ENCODE assay signal across 7 mouse cellular contexts in the genomic region with DNA sequence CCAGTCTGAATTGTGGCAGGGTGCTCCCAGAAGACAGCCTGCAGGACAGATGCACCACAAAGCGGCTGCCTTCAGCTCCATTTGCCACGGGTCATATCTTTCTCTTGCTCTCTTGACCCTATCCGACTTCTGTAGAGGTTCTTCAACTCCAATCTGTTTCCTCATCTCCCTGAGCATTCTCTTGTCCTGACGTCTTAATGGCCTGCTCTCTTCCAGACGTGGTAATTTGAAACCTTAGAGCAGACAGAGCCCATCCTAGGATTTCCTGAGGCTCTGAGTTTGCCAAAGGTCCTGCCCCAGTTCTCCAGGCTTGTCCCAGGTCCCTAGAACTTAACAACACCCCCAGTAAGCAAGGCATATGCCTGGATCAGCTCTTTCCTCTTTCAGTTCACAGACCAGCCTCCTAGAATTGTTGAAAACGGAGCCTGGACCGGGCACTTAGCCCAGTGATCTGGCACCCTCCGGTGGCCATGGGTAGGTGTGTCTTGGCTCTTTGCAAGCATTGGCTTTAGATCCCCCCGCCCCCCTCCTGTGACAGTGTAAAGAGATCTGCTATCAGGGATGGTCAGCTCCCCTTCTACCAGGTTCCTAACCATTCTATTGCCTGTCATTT. TPM values are rescaled to one million over a fixed set of nuclear protein-coding genes. Genes with fewer than 3 reads are reported as not detected.
DNase-seq lines count a peak whose midpoint lies in the region; ATAC-seq and TF ChIP-seq lines count a peak whose summit lies in the region.

No protein-coding gene starts in this region.

- H3K27ac ChIP-seq in ES-Bruce4 (ENCODE audit: insufficient read depth, low read length), result no peak overlapping the region
- H3K27ac ChIP-seq in cortical plate, adult 2 months (ENCODE audit: insufficient read depth, low read length), result no peak overlapping the region
- H3K27ac ChIP-seq in heart, embryonic 11.5 days (ENCODE audit: low read depth, low read length), result no peak overlapping the region

- DNase-seq in WW6 (ENCODE audit: low read depth, low spot score), result peak; percentile 14
- peak; percentile 80 for DNase-seq in kidney, postnatal 10 days
- DNase-seq in lung, postnatal 10 days, result peak; percentile 77
- peak; percentile 76 for DNase-seq in skeletal muscle tissue, adult 2 months (ENCODE audit: low read depth, low spot score)

- peak; percentile 39 for TF ChIP-seq CTCF in ES-Bruce4 (IDR thresholded peaks at IDR 0.05; ENCODE audit: low read depth, low read length)
- TF ChIP-seq CTCF in cortical plate, adult 2 months (IDR thresholded peaks at IDR 0.05; ENCODE audit: extremely low read depth, insufficient read depth, low read length), result peak; percentile 18; the same call in 1 of the 2 replicates

- H3K4me2 ChIP-seq in heart, embryonic 11.5 days, result peak overlapping the region; percentile 53

- H3K9ac ChIP-seq in ES-Bruce4 (ENCODE audit: low read depth, poor library complexity, severe bottlenecking), result no peak overlapping the region; the same call in 1 of the 2 replicates
- H3K9ac ChIP-seq in heart, embryonic 11.5 days (ENCODE audit: low read depth, low read length), result peak overlapping the region; percentile 54; the same call in 1 of the 2 replicates

- 3% methylated on average over 9 of the region's 9 CpGs for WGBS in heart, embryonic 11.5 days (ENCODE audit: insufficient replicate concordance)

- no peak overlapping the region for H3K4me3 ChIP-seq in ES-Bruce4 (ENCODE audit: low read depth, low read length)
- no peak overlapping the region for H3K4me3 ChIP-seq in cortical plate, adult 2 months (ENCODE audit: insufficient read depth, low read length)
- 0 out of 2 replicates have a peak overlapping the region, but pooled peaks have one; percentile 4 for H3K4me3 ChIP-seq in heart, embryonic 11.5 days (ENCODE audit: low read depth, low read length)

- no peak for TF ChIP-seq EP300 in ES-Bruce4 (IDR thresholded peaks at IDR 0.05; ENCODE audit: insufficient read depth, low read depth, low read length)

- no peak for TF ChIP-seq POLR2A in ES-Bruce4 (IDR thresholded peaks at IDR 0.05; ENCODE audit: insufficient read depth, low read length)
- no peak for TF ChIP-seq POLR2A in cortical plate, adult 2 months (IDR thresholded peaks at IDR 0.05; ENCODE audit: extremely low read depth, insufficient read depth, low read length)

- H3K9me3 ChIP-seq in ES-Bruce4 (replicated peaks; ENCODE audit: control insufficient read depth, insufficient read depth, low read length, poor library complexity, severe bottlenecking), result no peaks in the 10 kb centered on the region
- no peaks in the 10 kb centered on the region for H3K9me3 ChIP-seq in heart, embryonic 11.5 days (replicated peaks; ENCODE audit: control insufficient read depth, low read length)

- no peaks in the 10 kb centered on the region for H3K36me3 ChIP-seq in ES-Bruce4 (ENCODE audit: control insufficient read depth, insufficient read depth, low read length, poor library complexity, severe bottlenecking)
- no peaks in the 10 kb centered on the region for H3K36me3 ChIP-seq in heart, embryonic 11.5 days (ENCODE audit: control insufficient read depth, insufficient read depth, low read length)

- no peaks in the 10 kb centered on the region for H3K4me1 ChIP-seq in ES-Bruce4 (ENCODE audit: control insufficient read depth, insufficient read depth, low read length)
- no peaks in the 10 kb centered on the region for H3K4me1 ChIP-seq in cortical plate, adult 2 months (ENCODE audit: control insufficient read depth, insufficient read depth, low read length)
- peaks cover 7% of the 10 kb centered on the region; the same call in 1 of the 2 replicates for H3K4me1 ChIP-seq in heart, embryonic 11.5 days (ENCODE audit: control insufficient read depth, insufficient read depth, low read length)

- no peak for ATAC-seq in heart, embryonic 11.5 days (replicated peaks; ENCODE audit: insufficient number of reproducible peaks, low FRiP score, low TSS enrichment)

- H3K27me3 ChIP-seq in ES-Bruce4 (ENCODE audit: control insufficient read depth, insufficient read depth, low read length, poor library complexity, severe bottlenecking), result no peaks in the 10 kb centered on the region
- H3K27me3 ChIP-seq in heart, embryonic 11.5 days (ENCODE audit: control insufficient read depth, insufficient read depth, low read length), result no peaks in the 10 kb centered on the region

RNA-seq across cellular contexts. Expression of a gene that starts 38.2 kb away (rescaled TPM):
- 58.7 and 59.2 TPM in 2 replicates for polyA plus RNA-seq in ES-Bruce4 (2011; ENCODE audit: insufficient read depth, insufficient read length, low read depth, missing spikeins)
- polyA plus RNA-seq in cortical plate, adult 2 months (2012; rRNA removed), result 18.1 and 19.8 TPM in 2 replicates
- polyA plus RNA-seq in heart, embryonic 11.5 days (2014; fragmentation: Nextera tagmentation; extraction: Ambion mirVana), result 9.6 and 10.3 TPM in 2 replicates

Comparison
In these comparisons a context has a peak if more than half of its experiments do, and no peak if none do; other contexts are left out.
1. DNase-seq: peak in every context shown above with its lines; median percentile 80 in kidney, postnatal 10 days; 77 in lung, postnatal 10 days; 76 in skeletal muscle tissue, adult 2 months; 14 in WW6.